Mouse (Mus musculus): ENCODE results near the gene Rpl29. TPM values are rescaled to one million over a fixed set of nuclear protein-coding genes. Genes with fewer than 3 reads are reported as not detected.

The Rpl29 gene
- polyA plus RNA-seq (2012; rRNA removed), result 761 and 850 TPM in 2 replicates

DNA sequence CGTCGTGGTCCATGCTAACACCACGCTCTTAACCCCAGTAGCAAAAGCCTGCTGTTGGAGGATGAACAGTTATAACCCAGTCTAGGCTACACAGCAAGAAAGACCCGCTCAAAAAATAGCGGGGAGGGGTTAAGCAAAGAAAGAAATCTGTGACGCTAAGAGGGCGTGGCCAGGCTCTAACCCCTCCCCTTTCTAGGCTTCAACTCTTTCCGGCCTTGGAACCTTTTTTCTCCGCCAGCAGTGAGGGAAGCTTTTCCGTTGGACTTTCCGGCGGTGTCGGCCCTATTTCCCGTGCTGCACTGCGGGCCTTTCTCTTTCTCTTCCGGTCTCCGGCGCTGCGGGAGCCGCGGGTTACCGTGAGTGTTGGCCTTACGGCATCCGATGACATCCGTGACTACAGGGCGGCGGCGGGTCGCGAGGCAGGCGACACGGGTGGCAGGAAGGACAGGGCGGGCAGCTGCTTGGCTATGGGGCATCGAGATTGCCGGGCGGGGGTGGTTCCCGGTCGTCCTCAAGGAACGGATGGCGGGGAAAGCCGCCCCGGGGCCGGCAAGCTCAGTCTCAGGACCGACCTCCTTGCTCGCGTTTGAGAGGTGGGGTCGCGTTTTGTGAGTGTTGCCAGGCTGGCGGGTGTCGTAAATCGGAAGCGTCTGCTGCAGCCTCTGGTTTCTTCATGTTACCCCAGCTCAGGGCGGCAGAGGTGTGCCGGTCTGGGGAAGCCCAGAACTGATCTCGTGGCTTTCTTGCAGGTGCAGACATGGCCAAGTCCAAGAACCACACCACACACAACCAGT, at the start of gene Rpl29:
Gene Rpl29, plus strand, starts transcription at position 234 of the 794 bp plus-strand sequence.

GRCm38 (mm10) chr9:106447348-106447747, 18.1 kb downstream of the Rpl29 start, which contains the start of the genes Abhd14b and Abhd14a:
Abhd14b (plus strand) TSS chr9:106447459.
Abhd14a (minus strand) TSS chr9:106447678.

GRCm38 (mm10) chr9:106453271-106454070, 24.2 kb downstream of the Rpl29 start, which contains the start of gene Pcbp4:
Pcbp4 (plus strand) TSS chr9:106453291.

GRCm38 (mm10) chr9:106465571-106466200, 36.4 kb downstream of the Rpl29 start, which contains the start of gene Gpr62:
Gpr62 (minus strand) TSS chr9:106465938.

DNA sequence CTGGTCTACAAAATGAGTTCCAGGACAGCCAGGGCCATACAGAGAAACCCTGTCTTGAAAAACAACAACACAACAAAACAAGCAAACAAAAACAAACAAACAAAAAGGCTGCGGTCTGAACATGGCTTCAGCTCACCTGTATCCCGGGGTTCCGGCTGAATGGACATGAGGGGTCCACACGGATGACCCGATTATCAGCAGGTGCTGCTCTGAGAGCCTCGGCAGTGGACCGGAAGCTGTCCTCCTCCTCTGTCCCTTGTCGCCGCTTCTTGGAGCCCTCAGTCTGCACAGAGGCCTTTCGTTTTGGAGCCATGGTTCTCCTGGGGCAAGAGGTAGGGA, 46.4 kb downstream of the Rpl29 start, which contains the start of gene Rrp9:
Gene Rrp9, plus strand, starts transcription at position 301 of the 339 bp plus-strand sequence.

DNA sequence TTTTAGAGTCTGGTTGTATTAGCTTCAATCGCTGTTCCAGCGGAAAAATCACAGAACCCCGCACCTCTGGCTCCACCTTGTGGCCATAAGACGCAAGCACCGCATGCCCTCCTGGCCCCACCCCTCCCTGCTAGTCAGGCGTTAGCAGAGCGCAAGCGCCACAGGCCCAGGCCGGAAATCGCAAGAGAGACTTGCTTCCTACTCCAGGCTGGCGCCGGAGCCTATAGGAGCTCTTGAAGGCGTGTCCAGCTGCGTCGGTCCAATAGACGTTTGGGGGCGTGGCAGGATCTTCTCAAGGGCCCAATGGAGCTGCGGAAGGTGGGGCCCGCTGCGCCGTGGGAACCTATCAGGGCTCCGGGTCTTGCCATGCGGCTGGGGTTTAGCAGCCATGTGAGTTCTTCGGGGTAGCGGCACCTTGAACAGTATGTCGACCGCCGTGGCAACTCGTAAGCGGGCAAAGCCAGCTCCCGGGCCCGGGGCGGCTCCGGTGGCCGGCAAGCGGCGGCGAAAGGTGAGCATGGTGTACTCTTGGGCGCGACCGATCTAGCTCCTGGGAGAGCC, 47.8 kb downstream of the Rpl29 start, which contains the start of gene Parp3:
Gene Parp3, minus strand, starts transcription at position 26 of the 561 bp plus-strand sequence.

Other genes starting within 250 kb of the Rpl29 start
- gene Ppm1m, start 229.7 kb upstream of the Rpl29 start, polyA plus RNA-seq (2012; rRNA removed), result 8.7 and 9.0 TPM in 2 replicates
- 14.1 and 15.9 TPM in 2 replicates for gene Twf2, start 226.3 kb upstream of the Rpl29 start, polyA plus RNA-seq (2012; rRNA removed)
- 0.24 and 0.31 TPM in 2 replicates for gene Tlr9, start 206.9 kb upstream of the Rpl29 start, polyA plus RNA-seq (2012; rRNA removed)
- 27.4 and 36.1 TPM in 2 replicates for gene Alas1, start 180.8 kb upstream of the Rpl29 start, polyA plus RNA-seq (2012; rRNA removed)
- 15.0 and 18.7 TPM in 2 replicates for gene Poc1a, start 148.4 kb upstream of the Rpl29 start, polyA plus RNA-seq (2012; rRNA removed)
- gene Dusp7, start 60.8 kb upstream of the Rpl29 start, polyA plus RNA-seq (2012; rRNA removed), result 7.6 and 8.5 TPM in 2 replicates
- gene Acy1, start 8.9 kb downstream of the Rpl29 start, polyA plus RNA-seq (2012; rRNA removed), result 11.9 and 13.8 TPM in 2 replicates
- gene Abhd14b, start 18.0 kb downstream of the Rpl29 start, polyA plus RNA-seq (2012; rRNA removed), result 15.2 and 18.6 TPM in 2 replicates
- 15.4 and 17.1 TPM in 2 replicates for gene Abhd14a, start 18.2 kb downstream of the Rpl29 start, polyA plus RNA-seq (2012; rRNA removed)
- 10.7 and 11.0 TPM in 2 replicates for gene Pcbp4, start 23.8 kb downstream of the Rpl29 start, polyA plus RNA-seq (2012; rRNA removed)
- 0.02 TPM in 1 of 2 replicates, not detected in the other for gene Gpr62, start 36.5 kb downstream of the Rpl29 start, polyA plus RNA-seq (2012; rRNA removed)
- 18.3 and 20.2 TPM in 2 replicates for gene Rrp9, start 46.5 kb downstream of the Rpl29 start, polyA plus RNA-seq (2012; rRNA removed)
- 0.97 and 1.1 TPM in 2 replicates for gene Parp3, start 47.5 kb downstream of the Rpl29 start, polyA plus RNA-seq (2012; rRNA removed)
- not detected in 2 replicates for gene Iqcf1, start 70.5 kb downstream of the Rpl29 start, polyA plus RNA-seq (2012; rRNA removed)
- gene Iqcf5, start 85.1 kb downstream of the Rpl29 start, polyA plus RNA-seq (2012; rRNA removed), result 0.06 and 0.10 TPM in 2 replicates
- gene Iqcf3, start 132.2 kb downstream of the Rpl29 start, polyA plus RNA-seq (2012; rRNA removed), result not detected in 2 replicates
- gene Iqcf4, start 141.5 kb downstream of the Rpl29 start, polyA plus RNA-seq (2012; rRNA removed), result not detected in 2 replicates
- gene Iqcf6, start 197.1 kb downstream of the Rpl29 start, polyA plus RNA-seq (2012; rRNA removed), result not detected in 2 replicates
- gene Grm2, start 226.6 kb downstream of the Rpl29 start, polyA plus RNA-seq (2012; rRNA removed), result not detected in 2 replicates